Mouse (Mus musculus) G1E (cell line): ENCODE results near the gene Coil.

Experiments
- CTCF ChIP-seq: IDR thresholded peaks from 2 replicates; pipeline ENCODE4 v1.5.1; 2012; ENCODE audit warnings: low read depth, low read length, inconsistent platforms, mixed read lengths
- TAL1 ChIP-seq: conservative IDR thresholded peaks from 2 replicates; pipeline ENCODE4 v1.6.1; 2012; ENCODE audit warnings: low read depth, low read length, inconsistent platforms, mixed read lengths

DNA sequence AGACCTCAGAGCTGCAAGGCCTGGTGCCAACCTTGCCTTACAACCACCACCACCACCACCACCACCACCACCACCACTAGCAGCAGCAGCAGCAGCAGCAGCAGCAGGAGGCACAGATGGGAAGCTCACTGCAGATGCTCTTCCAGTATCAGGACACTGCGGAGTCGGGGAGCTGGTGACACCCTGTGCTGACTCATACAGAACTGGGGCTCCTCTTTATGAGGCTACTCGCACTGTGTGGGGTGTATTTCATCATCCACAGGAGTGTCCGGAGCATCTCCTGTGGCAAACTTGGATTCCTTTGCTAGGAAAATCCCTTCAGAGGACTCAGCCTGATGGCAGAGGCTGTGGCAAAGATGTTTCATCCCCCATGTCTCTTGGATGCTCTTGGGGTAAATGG, 30.4 kb upstream of the Coil start:
- TF ChIP-seq TAL1 (no peak), CTCF (no peak)
